In genomic region chr11:69682209-69682839, GRCm38 (mm10) we compare ENCODE assay signal across 8 mouse cellular contexts. TPM values are rescaled to one million over a fixed set of nuclear protein-coding genes. Genes with fewer than 3 reads are reported as not detected.
DNase-seq lines count a peak whose midpoint lies in the region; ATAC-seq and TF ChIP-seq lines count a peak whose summit lies in the region.

No protein-coding gene starts in this region.

- H3K27me3 ChIP-seq in heart, embryonic 13.5 days (replicated peaks), result no peaks in the 10 kb centered on the region
- no peaks in the 10 kb centered on the region for H3K27me3 ChIP-seq in forebrain, postnatal 0 days (ENCODE audit: insufficient read depth, low read length)
- no peaks in the 10 kb centered on the region for H3K27me3 ChIP-seq in liver, postnatal 0 days (ENCODE audit: insufficient read depth, low read length)

- WGBS in heart, embryonic 13.5 days, result 23% methylated on average over 24 of the region's 24 CpGs
- WGBS in forebrain, postnatal 0 days, result 24% methylated on average over 24 of the region's 24 CpGs
- 22% methylated on average over 24 of the region's 24 CpGs for WGBS in liver, postnatal 0 days (ENCODE audit: insufficient replicate concordance)

- in situ Hi-C loops in ES-E14 (cut with MboI; ENCODE audit: low sequenced_read_pairs in 2 of 2, unreplicated experiment in 2 of 2), result no loop called here

- peaks cover 57% of the 10 kb centered on the region for H3K4me1 ChIP-seq in heart, embryonic 13.5 days
- peaks cover 2 to 28% of the 10 kb centered on the region in 2 experiments for H3K4me1 ChIP-seq in ES-E14 (ENCODE audit: control insufficient read depth in 2 of 2, insufficient read depth in 2 of 2, low read length in 2 of 2, poor library complexity in 1 of 2)
- peaks cover 14% of the 10 kb centered on the region for H3K4me1 ChIP-seq in forebrain, postnatal 0 days (ENCODE audit: insufficient read depth)
- peaks cover 40% of the 10 kb centered on the region for H3K4me1 ChIP-seq in liver, postnatal 0 days (ENCODE audit: insufficient read depth)

- H3K4me2 ChIP-seq in heart, embryonic 13.5 days, result peak overlapping the region; percentile 98
- H3K4me2 ChIP-seq in forebrain, postnatal 0 days (ENCODE audit: low read depth), result peak overlapping the region; percentile 82
- H3K4me2 ChIP-seq in liver, postnatal 0 days (ENCODE audit: low read depth, low read length), result peak overlapping the region; percentile 99

- no peak for DNase-seq in heart, adult 8-10 months (ENCODE audit: low spot score)
- DNase-seq in ES-E14 (ENCODE audit: low read depth, low spot score), result no peak
- no peak for DNase-seq in forebrain, postnatal 0 days
- DNase-seq in liver, postnatal 0 days, result no peak
- no peak for DNase-seq in right cerebral cortex, adult 2 months (ENCODE audit: low spot score in 2 of 2)
- DNase-seq in layer of hippocampus, adult 18-20 months (ENCODE audit: low spot score in 2 of 2), result no peak
- DNase-seq in left cerebral cortex, postnatal 10 days (ENCODE audit: extremely low spot score in 1 of 2, low spot score in 2 of 2), result no peak

- H3K4me3 ChIP-seq in heart, embryonic 13.5 days, result peak overlapping the region; percentile 84
- peak overlapping the region; percentile 93 to 98 for H3K4me3 ChIP-seq in ES-E14 (ENCODE audit: insufficient read depth in 1 of 2, low read depth in 1 of 2, low read length in 2 of 2, poor library complexity in 1 of 2, severe bottlenecking in 1 of 2)
- H3K4me3 ChIP-seq in forebrain, postnatal 0 days (ENCODE audit: low read depth, low read length), result peak overlapping the region; percentile 74
- H3K4me3 ChIP-seq in liver, postnatal 0 days (ENCODE audit: low read depth, low read length), result peak overlapping the region; percentile 92

- peak overlapping the region; percentile 95 for H3K27ac ChIP-seq in heart, embryonic 13.5 days (replicated peaks)
- H3K27ac ChIP-seq in ES-E14 (ENCODE audit: insufficient read depth, low read depth, low read length, poor library complexity, severe bottlenecking), result peak overlapping the region; percentile 56
- peak overlapping the region; percentile 84 for H3K27ac ChIP-seq in forebrain, postnatal 0 days (ENCODE audit: low read depth, low read length)
- H3K27ac ChIP-seq in liver, postnatal 0 days (ENCODE audit: low read depth), result peak overlapping the region; percentile 91

- peak overlapping the region; percentile 87 for H3K9ac ChIP-seq in heart, embryonic 13.5 days
- peak overlapping the region; percentile 76 for H3K9ac ChIP-seq in ES-E14 (ENCODE audit: insufficient read depth, low read depth, low read length, poor library complexity, severe bottlenecking)
- H3K9ac ChIP-seq in forebrain, postnatal 0 days, result peak overlapping the region; percentile 69
- peak overlapping the region; percentile 88 for H3K9ac ChIP-seq in liver, postnatal 0 days (replicated peaks)

- intact Hi-C loops in left cerebral cortex, postnatal 10 days (cut with DNase I), result loop anchor here (2.0 to 5.0 kb wide), 2 partner anchors 35 to 72 kb away; no protein-coding TSS in a partner anchor

- TF ChIP-seq CTCF in forebrain, postnatal 0 days (IDR thresholded peaks at IDR 0.05; ENCODE audit: low read depth), result no peak
- no peak for TF ChIP-seq CTCF in liver, postnatal 0 days (IDR thresholded peaks at IDR 0.05; ENCODE audit: low read depth)

- no peaks in the 10 kb centered on the region for H3K9me3 ChIP-seq in heart, embryonic 13.5 days
- H3K9me3 ChIP-seq in ES-E14 (ENCODE audit: control insufficient read depth, insufficient read depth, low read depth, low read length), result no peaks in the 10 kb centered on the region
- no peaks in the 10 kb centered on the region for H3K9me3 ChIP-seq in forebrain, postnatal 0 days (ENCODE audit: low read length)
- no peaks in the 10 kb centered on the region for H3K9me3 ChIP-seq in liver, postnatal 0 days (ENCODE audit: low read length)

- no peak for ATAC-seq in heart, embryonic 13.5 days (ENCODE audit: extremely low read depth, insufficient number of reproducible peaks, low FRiP score, low TSS enrichment)
- no peak for ATAC-seq in forebrain, postnatal 0 days
- ATAC-seq in liver, postnatal 0 days, result peak; percentile 13

- H3K36me3 ChIP-seq in heart, embryonic 13.5 days, result peaks cover 32% of the 10 kb centered on the region
- peaks cover 24% of the 10 kb centered on the region for H3K36me3 ChIP-seq in ES-E14 (ENCODE audit: control insufficient read depth, insufficient read depth, low read length, poor library complexity, severe bottlenecking)
- H3K36me3 ChIP-seq in forebrain, postnatal 0 days (ENCODE audit: insufficient read depth), result peaks cover 14% of the 10 kb centered on the region
- H3K36me3 ChIP-seq in liver, postnatal 0 days (replicated peaks; ENCODE audit: insufficient read depth, low read length), result peaks cover 8% of the 10 kb centered on the region; the same call in 1 of the 2 replicates

- 0 out of 2 replicates have a peak, but pooled peaks have one; percentile 11 for TF ChIP-seq EP300 in liver, postnatal 0 days (IDR thresholded peaks at IDR 0.05; ENCODE audit: low read depth)

TF ChIP-seq in ES-E14, 5 proteins besides CTCF, POLR2A, EP300 and RAD21:
- TF ChIP-seq HCFC1 (IDR thresholded peaks at IDR 0.05; ENCODE audit: borderline replicate concordance, insufficient read depth, low read length) (no peak), MAFK (IDR thresholded peaks at IDR 0.05; ENCODE audit: insufficient read depth, low read depth, low read length) (no peak), ZC3H11A (IDR thresholded peaks at IDR 0.05; ENCODE audit: borderline replicate concordance, low read depth, low read length) (no peak), ZNF384 (IDR thresholded peaks at IDR 0.05; ENCODE audit: low read depth, low read length) (no peak), CHD2 (IDR thresholded peaks at IDR 0.05; ENCODE audit: low read depth, low read length) (no peak)

RNA-seq across cellular contexts. Expression of gene Senp3, which starts 0.4 kb away (rescaled TPM):
- 59.2 and 63.5 TPM in 2 replicates for polyA plus RNA-seq in heart, embryonic 13.5 days (2015; fragmentation: Nextera tagmentation; extraction: Ambion mirVana)
- 10 to 100 TPM; 27.2 to 40.0 (median 28.7) TPM for total RNA-seq in heart, adult 8-10 months (2022)
- total RNA-seq in ES-E14 (2012; rRNA removed), result 265 and 282 TPM in 2 replicates
- total RNA-seq in forebrain, postnatal 0 days (2014; rRNA removed), result 79.2 and 82.4 TPM in 2 replicates
- 60.6 and 77.6 TPM in 2 replicates for polyA plus RNA-seq in forebrain, postnatal 0 days (2015; fragmentation: Nextera tagmentation; extraction: Ambion mirVana)
- 14.5 and 15.2 TPM in 2 replicates for polyA plus RNA-seq in liver, postnatal 0 days (2015; fragmentation: Nextera tagmentation; extraction: Ambion mirVana)
- total RNA-seq in layer of hippocampus, adult 18-20 months (2021), result 10 to 100 TPM; 96.1 to 97.5 TPM
- total RNA-seq in left cerebral cortex, postnatal 10 days (2021), result 100 to 1,000 TPM in 1 of 2 experiments, 10 to 100 TPM in 1; 96.9 to 103 TPM

RNA-seq across cellular contexts. Expression of gene Tnfsf13, which starts 3.3 kb away (rescaled TPM):
- polyA plus RNA-seq in heart, embryonic 13.5 days (2015; fragmentation: Nextera tagmentation; extraction: Ambion mirVana), result 0.23 and 0.38 TPM in 2 replicates
- 1 to 10 TPM; 2.6 to 4.3 (median 2.9) TPM for total RNA-seq in heart, adult 8-10 months (2022)
- total RNA-seq in ES-E14 (2012; rRNA removed), result 8.6 and 11.7 TPM in 2 replicates
- 1.3 TPM in 1 of 2 replicates, not detected in the other for total RNA-seq in forebrain, postnatal 0 days (2014; rRNA removed)
- polyA plus RNA-seq in forebrain, postnatal 0 days (2015; fragmentation: Nextera tagmentation; extraction: Ambion mirVana), result 0.48 and 0.61 TPM in 2 replicates
- polyA plus RNA-seq in liver, postnatal 0 days (2015; fragmentation: Nextera tagmentation; extraction: Ambion mirVana), result 0.46 and 0.83 TPM in 2 replicates
- 1 to 10 TPM; 1.9 to 2.0 TPM for total RNA-seq in layer of hippocampus, adult 18-20 months (2021)
- 1 to 10 TPM in 1 of 2 experiments, under 1 TPM in 1; 0.39 to 1.6 TPM for total RNA-seq in left cerebral cortex, postnatal 10 days (2021)

RNA-seq across cellular contexts. Expression of gene Eif4a1, which starts 10.1 kb away (rescaled TPM):
- polyA plus RNA-seq in heart, embryonic 13.5 days (2015; fragmentation: Nextera tagmentation; extraction: Ambion mirVana), result 372 and 373 TPM in 2 replicates
- total RNA-seq in heart, adult 8-10 months (2022), result 100 to 1,000 TPM; 162 to 194 (median 186) TPM
- total RNA-seq in ES-E14 (2012; rRNA removed), result 1,512 and 1,948 TPM in 2 replicates
- total RNA-seq in forebrain, postnatal 0 days (2014; rRNA removed), result 1,003 and 1,045 TPM in 2 replicates
- polyA plus RNA-seq in forebrain, postnatal 0 days (2015; fragmentation: Nextera tagmentation; extraction: Ambion mirVana), result 614 and 772 TPM in 2 replicates
- polyA plus RNA-seq in liver, postnatal 0 days (2015; fragmentation: Nextera tagmentation; extraction: Ambion mirVana), result 199 and 203 TPM in 2 replicates
- total RNA-seq in layer of hippocampus, adult 18-20 months (2021), result 100 to 1,000 TPM; 325 to 357 TPM
- total RNA-seq in left cerebral cortex, postnatal 10 days (2021), result 100 to 1,000 TPM; 455 to 466 TPM

RNA-seq across cellular contexts. Expression of gene Tnfsf12, which starts 13.3 kb away (rescaled TPM):
- 4.7 and 5.7 TPM in 2 replicates for polyA plus RNA-seq in heart, embryonic 13.5 days (2015; fragmentation: Nextera tagmentation; extraction: Ambion mirVana)
- total RNA-seq in heart, adult 8-10 months (2022), result 10 to 100 TPM; 14.9 to 19.6 (median 17.5) TPM
- 8.7 and 16.1 TPM in 2 replicates for total RNA-seq in ES-E14 (2012; rRNA removed)
- total RNA-seq in forebrain, postnatal 0 days (2014; rRNA removed), result 3.3 and 6.7 TPM in 2 replicates
- 4.3 and 7.4 TPM in 2 replicates for polyA plus RNA-seq in forebrain, postnatal 0 days (2015; fragmentation: Nextera tagmentation; extraction: Ambion mirVana)
- 2.8 and 3.6 TPM in 2 replicates for polyA plus RNA-seq in liver, postnatal 0 days (2015; fragmentation: Nextera tagmentation; extraction: Ambion mirVana)
- 10 to 100 TPM; 11.4 to 12.4 TPM for total RNA-seq in layer of hippocampus, adult 18-20 months (2021)
- total RNA-seq in left cerebral cortex, postnatal 10 days (2021), result 1 to 10 TPM; 7.4 TPM

RNA-seq across cellular contexts. Expression of gene Tnfsfm13, which starts 13.6 kb away (rescaled TPM):
- polyA plus RNA-seq in heart, embryonic 13.5 days (2015; fragmentation: Nextera tagmentation; extraction: Ambion mirVana), result 3.3 and 3.4 TPM in 2 replicates
- 1 to 10 TPM; 1.4 to 4.2 (median 3.1) TPM for total RNA-seq in heart, adult 8-10 months (2022)
- total RNA-seq in ES-E14 (2012; rRNA removed), result 13.7 and 19.9 TPM in 2 replicates
- 0.95 and 4.4 TPM in 2 replicates for total RNA-seq in forebrain, postnatal 0 days (2014; rRNA removed)
- 1.4 and 2.1 TPM in 2 replicates for polyA plus RNA-seq in forebrain, postnatal 0 days (2015; fragmentation: Nextera tagmentation; extraction: Ambion mirVana)
- 1.1 and 1.4 TPM in 2 replicates for polyA plus RNA-seq in liver, postnatal 0 days (2015; fragmentation: Nextera tagmentation; extraction: Ambion mirVana)
- 1 to 10 TPM; 1.2 to 1.6 TPM for total RNA-seq in layer of hippocampus, adult 18-20 months (2021)
- 1 to 10 TPM in 1 of 2 experiments, under 1 TPM in 1; 0.81 to 1.5 TPM for total RNA-seq in left cerebral cortex, postnatal 10 days (2021)
